Mouse (Mus musculus) c-Kit-negative CD71-positive TER-119-positive erythroid progenitor cells, embryonic 14.5 days (primary cell): ENCODE measurements around the gene Dguok.

Experiments used
- DNase-seq: peaks from one replicate; pipeline ENCODE4 v3.0.0-alpha.2; 2013; ENCODE audit warnings: low read depth, low spot score

The Dguok gene

DNA sequence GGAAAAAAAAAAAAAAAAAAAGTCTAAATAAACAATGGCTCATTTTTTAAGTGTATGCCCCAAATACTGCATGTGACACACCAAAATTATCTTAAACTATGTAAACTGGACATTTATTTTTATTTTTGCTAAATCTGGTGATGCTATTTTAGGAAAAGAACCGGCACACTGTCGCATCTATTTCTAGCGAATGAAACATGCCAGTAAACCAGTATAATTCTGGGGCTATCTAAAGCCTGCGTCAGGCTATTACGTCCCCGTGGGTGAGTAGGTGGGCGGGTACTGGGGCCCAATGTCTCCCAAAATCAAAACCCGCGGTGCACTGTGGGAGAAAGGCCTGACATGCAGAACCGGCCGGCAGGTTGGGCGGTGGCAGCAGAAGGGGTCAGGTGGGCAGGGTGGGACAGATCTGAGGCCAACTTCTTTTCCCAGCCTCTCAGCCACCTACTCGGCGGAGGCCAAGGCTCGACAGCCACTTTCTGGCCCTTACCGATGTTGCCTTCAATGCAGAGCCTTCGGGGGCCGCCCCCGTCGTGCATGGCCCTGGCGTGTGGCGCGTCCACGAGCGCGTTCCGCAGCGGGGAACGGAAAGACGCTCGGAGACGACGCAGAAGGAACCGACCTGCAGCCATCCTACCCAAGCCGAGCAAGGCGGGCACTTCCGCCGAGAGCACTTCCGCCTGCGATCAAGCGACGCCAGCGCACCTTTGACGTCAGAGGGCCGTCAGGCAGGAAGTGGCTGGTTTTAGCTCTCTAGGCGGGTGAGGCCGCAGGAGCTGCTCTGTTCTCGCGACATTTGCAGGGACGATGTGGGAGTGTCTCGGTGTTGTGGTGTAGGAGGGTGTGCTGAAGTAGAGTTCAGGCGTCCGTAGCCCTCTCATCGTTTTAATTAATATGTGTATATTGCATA lies at the start of gene Dguok:
TSS of gene Dguok (minus strand) at position 712 of the 910 bp plus-strand sequence.
- peak; percentile 95 for DNase-seq

DNA sequence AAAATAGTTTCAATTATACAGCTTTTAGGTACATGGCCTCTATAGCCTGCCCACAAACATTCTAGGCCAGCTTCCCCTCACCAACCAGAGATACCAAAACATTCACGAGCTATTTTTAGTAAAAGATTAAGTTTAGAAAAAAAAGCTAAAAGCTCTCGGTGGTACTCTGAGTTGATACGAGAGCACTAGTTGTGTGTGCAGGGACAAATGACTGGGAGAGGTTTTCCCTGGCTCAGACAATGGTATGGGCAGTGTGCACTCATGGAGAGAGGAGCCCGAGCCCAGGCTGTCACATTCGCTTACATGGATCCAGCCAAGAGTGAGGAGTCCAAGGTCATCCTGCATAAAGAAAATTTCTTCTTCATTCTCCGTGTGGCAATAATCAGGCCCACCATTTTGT lies 49.2 kb upstream of the Dguok start:
- no peak for DNase-seq

DNA sequence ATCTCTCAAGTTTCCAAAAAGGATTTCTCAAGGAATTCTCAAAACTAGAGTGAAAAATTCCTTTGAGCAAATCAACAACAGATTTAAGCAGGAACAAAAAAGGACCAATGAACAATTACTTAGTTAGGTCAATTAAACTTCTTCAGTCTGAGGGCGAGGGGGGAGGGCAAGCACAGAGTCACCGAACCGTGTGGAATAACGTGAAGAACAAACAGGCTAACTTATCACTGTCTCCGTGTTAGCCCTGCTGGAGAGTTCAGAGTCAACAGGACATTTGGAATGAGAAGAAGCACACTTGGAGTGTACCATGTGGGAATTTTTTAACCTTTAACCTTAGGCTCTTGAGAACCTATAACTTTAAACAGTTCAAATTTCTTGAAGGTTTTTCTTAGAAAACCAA lies 41.6 kb upstream of the Dguok start:
- DNase-seq, result no peak

DNA sequence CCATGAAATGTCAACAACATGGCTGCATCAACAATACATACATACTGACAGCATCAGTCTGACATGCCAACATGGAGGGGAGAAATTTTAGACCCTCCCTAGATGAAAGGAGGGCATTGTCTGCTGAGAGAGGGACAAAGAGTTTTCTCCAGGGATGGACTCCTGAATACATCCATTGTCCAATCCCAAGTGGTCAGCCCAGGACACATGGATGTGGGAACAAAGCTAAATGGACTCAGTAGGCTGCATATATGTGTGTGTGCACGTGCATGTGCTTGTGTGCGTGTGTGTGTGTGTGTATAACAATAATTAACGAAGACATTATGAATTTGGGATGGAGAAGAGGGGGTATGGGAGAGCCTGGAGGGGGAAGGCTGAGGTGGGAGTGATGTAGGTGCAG lies 39.0 kb upstream of the Dguok start:
- DNase-seq, result no peak

DNA sequence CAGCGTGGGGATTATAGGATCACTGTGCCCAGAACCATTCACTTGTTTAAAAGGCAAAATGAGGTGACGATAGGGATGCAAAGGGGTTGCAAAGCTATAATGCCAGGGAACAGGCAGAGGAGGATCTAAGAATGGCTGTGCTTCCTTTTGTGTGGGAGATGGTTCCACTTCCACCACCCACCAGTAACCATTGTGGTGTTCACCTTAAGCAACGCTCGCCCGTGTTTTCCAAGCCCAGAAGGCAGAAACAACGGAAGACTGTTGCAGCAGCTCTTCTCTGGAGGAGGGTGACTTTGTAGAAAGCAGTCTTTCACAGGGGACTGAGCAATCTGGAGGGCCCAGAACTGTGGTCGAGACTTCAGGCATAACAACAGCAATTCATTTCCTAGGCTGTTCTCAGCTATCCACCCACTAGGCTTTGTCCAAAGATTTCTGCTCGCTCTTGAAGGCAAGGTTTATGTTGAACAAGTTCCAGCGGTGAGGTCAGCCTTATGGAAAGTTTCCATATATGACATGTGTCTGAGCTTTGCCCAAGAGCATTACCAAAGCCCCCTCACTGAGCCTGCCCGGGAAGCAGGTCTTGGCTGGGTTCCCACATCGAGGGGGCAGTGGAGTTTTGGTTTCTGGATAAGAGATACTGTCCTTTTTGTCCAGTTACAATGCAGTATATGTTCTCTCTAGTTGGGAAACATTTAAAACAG lies 35.1 kb upstream of the Dguok start:
- DNase-seq, result no peak

DNA sequence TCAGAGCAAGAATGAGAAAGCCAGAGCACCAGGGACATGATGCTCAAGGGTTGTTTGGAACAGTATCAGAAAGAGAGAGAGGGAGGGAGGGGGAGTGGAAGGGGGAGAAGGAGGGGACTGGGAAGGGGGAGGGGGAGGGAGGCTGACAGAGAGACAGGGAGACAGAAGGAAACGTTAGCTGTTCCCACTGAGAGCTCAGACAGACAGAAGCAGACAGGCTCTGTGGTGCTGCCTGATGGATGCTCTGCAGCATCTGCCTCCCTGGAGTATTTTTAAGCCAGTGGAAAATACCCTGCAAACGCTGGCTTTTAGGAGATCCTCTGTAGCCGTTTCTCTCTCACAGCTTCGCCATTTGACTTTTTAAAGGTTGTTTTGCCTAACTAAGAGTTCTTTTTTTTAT lies 33.2 kb upstream of the Dguok start:
- DNase-seq, result no peak

DNA sequence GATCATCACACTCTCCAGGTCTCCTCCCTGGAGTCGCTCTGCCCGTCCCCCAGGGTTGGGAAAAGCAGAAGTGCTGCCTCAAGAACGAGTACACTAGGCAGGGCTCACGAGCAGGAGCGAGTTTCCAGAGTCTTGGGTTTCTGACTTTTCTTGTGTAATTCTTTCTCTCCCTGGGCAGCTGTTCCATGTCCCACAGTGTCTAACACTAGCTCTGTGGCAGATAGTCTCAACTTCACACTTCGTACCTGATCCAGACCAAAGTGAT lies 30.0 kb upstream of the Dguok start:
- DNase-seq, result no peak

DNA sequence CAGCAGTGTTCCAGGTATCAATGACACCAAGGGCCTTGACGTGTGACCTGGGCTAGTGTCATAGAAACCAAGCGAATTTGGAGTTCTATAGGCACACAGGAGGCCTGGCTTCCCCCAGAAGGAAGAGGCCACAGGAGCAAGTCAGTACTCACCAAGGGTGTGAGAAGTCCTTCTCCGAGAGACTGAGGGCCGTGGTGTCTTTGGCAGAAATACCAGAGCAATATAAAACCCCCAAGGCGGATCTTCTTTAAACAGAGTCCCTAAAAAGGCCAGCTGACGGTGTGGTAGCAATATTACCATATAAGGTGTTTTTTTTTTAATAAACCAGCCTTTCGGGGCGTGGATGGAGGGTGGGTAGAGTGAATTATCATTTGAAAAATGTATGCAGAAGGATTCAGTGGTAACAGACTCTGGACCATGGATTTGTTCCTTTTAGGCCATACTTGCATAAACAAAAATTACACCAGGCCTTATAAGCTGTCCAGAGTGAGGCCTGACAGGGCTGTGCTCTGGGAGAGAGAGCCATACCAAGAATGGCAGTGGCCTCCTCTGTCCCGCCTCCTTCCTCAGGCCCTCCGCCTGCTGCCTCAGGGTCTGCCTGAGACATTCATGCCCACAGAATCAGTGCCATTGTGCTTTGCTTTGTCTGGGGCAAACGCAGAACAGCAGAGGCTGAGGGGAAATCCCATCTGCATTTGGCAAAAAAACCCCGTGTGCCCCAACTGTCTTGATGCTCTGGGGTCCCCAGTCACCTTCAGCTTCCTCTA lies 29.4 kb upstream of the Dguok start, which contains the start of gene Actg2:
TSS of gene Actg2 (minus strand) at position 238 of the 767 bp plus-strand sequence.
- no peak for DNase-seq

DNA sequence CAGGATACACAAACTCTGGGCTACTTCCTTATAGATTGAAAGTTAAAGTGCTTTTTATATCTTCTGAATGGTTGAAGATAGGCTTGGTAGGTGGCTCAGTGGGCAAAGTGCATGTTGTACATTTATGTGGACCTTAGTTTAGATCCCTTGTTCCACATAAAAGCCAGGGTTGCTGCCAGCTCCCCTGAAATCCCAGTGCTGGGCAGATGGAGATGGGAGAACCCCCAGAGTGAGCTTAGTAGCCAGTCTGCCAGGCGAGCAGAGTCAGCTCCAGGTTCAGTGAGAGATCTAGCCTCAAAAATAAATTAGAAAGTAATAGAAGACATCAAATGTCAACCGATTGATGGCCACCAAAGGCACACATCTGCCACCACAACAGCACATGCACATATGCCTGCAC lies 25.8 kb upstream of the Dguok start:
- DNase-seq, result no peak

DNA sequence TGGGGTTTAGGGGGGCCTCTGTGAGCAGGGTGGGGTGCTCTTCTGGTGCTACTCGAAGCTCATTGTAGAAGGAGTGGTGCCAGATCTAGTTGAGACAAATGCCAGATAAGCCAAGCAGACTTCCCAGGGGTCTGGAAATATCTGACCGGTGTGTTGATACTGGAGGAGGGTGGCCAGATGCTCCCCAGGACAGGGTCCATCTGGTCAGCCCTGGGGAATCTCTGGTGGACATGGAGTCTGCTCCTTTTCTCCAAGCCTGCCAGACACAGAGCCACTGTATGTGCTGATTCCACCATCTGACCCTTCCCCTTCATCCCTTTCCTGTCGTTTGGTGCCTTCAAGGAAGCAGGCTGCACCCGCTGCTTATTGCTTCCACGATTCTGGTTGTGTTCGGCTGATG lies 16.4 kb upstream of the Dguok start:
- no peak for DNase-seq

DNA sequence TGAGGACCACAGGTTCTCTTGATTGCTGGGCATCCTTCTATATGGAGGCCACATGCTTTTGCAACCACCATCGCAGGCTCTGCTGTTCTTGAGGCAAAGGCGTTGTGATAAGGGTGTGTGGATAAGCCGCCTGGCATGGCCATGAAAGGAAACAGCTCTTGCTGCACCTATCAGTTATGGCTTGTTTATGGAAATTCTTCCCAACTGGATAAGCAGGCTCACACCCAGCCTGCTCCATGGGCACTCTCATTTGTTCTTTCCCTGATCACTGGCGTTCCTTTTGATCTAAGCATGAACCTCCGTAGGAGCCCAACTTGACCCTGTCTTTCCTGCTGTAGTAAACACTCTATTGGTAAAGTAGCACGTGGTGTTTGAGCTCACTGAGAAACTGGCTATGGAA lies 15.0 kb upstream of the Dguok start:
- DNase-seq, result no peak

DNA sequence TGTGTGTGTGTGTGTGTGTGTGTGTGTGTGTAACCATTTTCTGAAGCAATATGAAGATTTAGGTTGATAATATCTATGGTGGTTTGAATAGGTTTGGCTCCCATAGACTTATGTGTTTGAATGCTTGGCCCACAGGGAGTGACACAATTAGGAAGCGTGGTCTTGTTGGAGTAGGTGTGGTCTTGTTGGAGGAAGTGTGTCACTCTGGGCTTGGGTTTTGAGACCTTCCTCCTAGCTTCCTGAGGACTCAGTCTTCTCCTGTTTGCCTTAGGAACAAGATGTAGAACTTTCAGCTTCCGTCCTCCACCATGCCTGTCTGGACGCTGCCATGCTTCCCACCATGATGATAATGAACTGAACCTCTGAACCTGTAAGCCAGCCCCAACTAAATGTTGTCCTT lies 11.9 kb upstream of the Dguok start:
- no peak for DNase-seq

DNA sequence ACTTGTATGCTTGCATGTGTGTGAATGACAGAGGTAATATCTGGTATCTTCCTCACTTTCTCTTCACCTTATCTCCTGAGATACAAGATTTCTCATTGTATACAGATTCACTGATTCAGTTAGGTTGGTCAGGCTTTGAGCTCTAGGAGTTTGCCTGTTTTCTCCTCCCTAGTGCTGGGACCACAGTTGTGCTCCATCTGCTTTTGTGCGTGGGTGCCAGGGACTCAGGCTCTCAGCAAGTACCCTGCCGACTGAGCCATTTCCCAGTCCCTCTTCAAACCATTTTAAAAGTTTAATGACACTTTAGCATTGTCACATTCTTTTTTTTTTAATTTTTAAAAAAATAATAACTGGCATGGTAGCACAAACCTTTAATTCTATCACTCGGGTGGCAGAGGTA lies 8.4 kb upstream of the Dguok start:
- no peak for DNase-seq

DNA sequence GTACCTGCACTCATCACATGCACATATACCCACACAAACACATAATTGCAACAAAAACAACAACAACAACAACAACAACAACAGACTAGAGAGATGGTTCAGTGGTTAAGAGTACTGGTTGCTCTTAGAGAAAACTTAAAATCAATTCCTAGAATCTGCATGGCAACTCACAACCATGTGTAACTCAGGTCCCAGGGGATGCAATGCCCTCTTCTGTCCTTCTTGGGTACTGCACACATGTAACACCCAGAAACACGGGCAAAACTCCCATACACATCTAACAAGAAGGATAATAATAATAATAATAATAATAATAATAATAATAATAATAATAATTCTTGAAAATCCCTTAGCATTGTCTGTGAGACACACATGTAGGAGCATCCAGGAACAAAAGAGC lies 5.7 kb upstream of the Dguok start:
- DNase-seq, result peak; percentile 47

DNA sequence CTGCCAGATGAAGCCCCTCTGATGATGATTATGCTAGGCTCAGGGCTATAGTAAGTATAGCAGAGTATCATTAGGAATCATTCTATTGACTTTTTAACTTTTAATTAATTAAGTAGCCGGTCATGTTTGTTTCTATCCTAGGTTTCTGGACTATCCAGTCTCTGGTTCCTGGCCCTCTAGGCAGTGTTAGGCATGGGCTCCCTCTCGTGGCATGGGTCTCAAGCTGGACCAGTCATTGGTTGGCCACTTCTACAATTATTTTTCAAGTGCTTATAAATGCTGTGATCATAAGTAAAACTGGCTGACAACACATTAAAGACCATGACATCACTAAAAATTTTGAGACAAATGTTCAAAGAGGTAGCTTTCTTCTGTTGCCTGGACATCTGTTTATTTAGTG lies 3.4 kb upstream of the Dguok start:
- no peak for DNase-seq

DNA sequence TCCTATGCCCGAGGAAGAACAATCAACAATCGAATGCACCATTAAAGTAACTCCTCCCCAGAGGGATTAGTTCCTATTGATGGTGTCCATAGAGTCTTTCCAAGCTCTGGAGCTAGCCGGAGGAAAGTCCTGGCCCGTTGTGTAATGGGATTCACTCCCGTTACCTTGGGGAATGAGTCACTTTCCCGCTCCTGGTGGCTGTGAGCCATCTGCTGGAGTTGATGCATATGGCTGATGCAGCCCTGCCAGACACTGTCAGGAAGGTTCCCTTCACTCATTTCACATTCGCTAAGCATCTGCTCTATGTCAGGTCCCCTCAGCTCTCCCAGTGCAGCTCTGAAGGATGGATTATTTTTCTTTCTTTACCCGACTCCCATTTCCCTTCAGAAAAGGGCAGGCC lies 2.7 kb upstream of the Dguok start:
- no peak for DNase-seq

DNA sequence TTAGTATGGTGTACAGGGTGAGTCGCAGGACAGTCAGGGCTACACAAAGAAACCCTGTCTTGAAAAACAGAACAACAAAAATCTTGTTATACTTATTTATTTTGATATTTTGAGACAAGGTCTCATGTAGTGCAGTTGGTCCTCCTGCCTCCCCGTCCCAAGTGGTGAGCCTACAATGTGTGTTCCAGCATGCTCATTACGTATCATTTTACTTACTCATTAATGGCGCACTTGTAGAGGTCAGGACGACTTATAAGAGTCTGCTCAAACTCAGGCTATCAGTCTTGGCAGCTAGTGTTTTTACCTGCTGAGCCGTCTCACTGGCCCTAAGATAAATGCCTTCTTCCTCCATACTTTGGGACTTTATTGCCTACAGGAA lies 388 bp upstream of the Dguok start:
- DNase-seq, result no peak

DNA sequence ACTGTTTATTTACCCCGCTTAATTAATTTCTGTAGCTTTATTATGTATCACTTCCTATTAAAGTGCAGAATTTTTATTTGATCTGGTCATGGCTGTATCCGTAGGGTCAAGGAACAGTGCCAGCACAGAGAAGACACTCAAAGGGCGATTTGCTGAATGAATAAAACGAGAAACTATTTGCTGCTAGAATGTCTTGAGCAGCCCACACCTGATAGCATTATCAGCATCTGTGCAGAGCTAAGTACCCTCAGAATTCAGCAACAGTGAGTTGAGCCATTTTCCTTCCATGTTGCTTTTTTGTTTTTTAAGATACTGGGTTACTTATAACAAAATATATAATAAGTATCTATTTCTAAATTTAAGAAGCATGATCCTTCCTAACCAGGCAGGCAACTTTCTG lies 1.2 kb downstream of the Dguok start:
- DNase-seq, result no peak

DNA sequence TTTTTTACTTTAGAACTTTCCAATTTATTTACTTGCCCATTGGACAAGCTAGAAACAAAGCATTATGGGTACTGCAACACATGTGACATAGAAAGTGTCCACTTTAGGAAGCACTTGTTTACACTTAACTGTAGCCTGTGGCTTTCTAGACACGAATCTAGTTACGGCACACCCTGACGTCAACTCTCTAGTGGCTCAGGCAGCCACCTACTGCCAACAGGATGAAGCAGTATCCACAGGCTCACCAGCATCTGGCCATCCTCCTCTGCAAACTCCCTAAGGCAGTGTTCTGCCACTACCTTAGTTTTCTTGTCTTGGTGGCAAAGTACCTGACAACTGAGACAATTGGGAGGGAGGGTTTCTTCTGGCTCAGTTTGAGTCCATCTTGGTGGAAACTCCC lies 3.4 kb downstream of the Dguok start:
- no peak for DNase-seq

DNA sequence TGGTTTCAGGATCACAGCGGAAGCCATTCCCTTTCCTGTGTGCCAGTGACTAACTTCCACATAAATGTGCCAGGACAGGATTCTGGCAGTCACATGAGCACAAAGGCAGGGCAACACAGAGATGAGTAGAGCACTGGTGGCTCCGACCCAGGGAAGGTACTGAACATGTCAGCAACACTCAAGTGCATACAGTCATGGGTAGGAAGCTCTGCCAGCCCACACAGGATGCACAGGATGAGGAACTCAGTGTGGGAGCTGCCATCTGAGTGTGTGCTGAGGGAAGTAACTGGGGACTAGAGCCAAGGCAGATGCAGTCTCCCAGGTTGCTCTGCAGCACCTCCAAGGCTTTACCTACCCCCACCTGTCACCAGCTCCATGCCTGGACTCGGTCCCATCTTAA lies 4.1 kb downstream of the Dguok start:
- DNase-seq, result no peak

DNA sequence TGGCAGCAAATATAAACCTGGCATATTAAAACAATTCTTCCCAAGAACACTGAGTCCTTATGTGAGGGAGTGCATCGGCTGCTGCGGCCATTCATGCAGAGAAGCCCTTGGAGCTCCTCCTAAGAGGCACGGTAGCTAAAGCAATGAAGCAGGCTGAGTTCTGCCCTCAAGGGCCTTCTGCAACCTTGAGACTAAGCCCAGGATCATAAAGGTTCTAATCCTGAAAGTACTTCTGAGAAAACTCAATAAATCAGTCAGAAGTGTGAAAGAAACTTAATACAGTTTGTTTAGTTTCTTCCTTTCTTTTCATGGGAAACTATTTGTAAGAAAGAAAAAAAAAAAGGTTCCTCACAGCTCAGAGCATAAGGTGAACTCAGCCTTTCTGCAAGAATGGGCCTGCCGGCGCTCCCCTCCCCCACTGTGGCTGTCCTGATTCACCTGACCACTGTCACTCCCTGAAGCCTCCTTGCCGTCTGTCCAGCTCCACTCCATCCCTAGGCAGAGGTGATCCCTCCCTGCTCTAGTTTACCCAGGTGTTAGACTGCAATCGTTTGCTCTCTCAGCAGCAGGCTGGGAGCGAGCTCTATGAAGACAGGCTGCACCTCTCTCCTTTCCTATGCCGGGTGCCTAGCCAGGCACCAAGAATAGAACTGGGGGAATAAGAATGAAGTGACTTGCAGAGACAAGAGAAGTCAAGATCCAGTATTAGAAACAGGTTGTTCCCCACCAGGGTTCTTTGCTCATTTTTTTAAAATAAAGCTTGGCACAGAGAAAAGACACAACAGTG lies 5.1 kb downstream of the Dguok start:
- DNase-seq, result no peak

DNA sequence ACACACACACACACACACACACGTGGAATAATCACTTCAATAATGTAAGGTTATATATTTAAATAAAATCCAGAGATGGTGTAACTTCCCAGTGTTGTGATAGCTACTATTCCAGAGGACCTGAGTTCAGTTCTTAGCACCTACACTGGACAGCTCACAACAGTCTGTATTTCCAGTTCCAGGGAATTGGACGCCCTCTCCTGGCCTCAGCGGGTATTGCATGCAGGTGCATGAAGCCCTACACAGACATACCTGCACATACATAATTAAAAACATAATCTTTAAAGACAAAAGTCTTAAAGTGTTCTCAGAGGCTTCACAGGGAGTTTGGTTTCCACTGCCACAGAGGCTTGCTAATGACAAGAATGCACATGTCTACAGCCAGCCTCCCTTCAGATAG lies 6.3 kb downstream of the Dguok start:
- no peak for DNase-seq
